Mouse (Mus musculus) embryonic facial prominence, embryonic 11.5 days (tissue): ENCODE measurements around the gene Fbxw7. TPM values are rescaled to one million over a fixed set of nuclear protein-coding genes. Genes with fewer than 3 reads are reported as not detected.

ENCODE experiments used
- ATAC-seq: fragments of 200-750 bp; cut with Nextera tagmentation; replicated peaks from 2 replicates; pipeline ENCODE4 v1.8.0; 2017; ENCODE audit warnings: low read depth; ENCODE audit not compliant: insufficient number of reproducible peaks, low FRiP score, low TSS enrichment
- DNase-seq: peaks from one replicate; pipeline ENCODE4 v3.0.0-alpha.2; 2015; ENCODE audit warnings: low spot score
- H3K27ac ChIP-seq: fragments of 300-500 bp; sonication (generic); replicated peaks from 2 replicates; pipeline ENCODE4 v1.5.1; 2014; ENCODE audit warnings: mild to moderate bottlenecking, low read depth, low read length, control low read depth
- H3K27me3 ChIP-seq: fragments of 300-500 bp; sonication (generic); 2 replicates; pipeline ENCODE4 v1.6.1; 2014; ENCODE audit warnings: mild to moderate bottlenecking, low read length, moderate library complexity, mixed read lengths; ENCODE audit not compliant: control insufficient read depth, insufficient read depth
- H3K36me3 ChIP-seq: fragments of 300-500 bp; sonication (generic); replicated peaks from 2 replicates; pipeline ENCODE4 v1.6.1; 2014; ENCODE audit warnings: low read depth, mild to moderate bottlenecking, low read length, moderate library complexity, mixed read lengths; ENCODE audit not compliant: control insufficient read depth, insufficient read depth
- H3K4me1 ChIP-seq: fragments of 300-500 bp; sonication (generic); 2 replicates; pipeline ENCODE4 v1.6.1; 2014; ENCODE audit warnings: low read length, mixed read lengths; ENCODE audit not compliant: control insufficient read depth, insufficient read depth
- H3K4me2 ChIP-seq: fragments of 300-500 bp; sonication (generic); 2 replicates; pipeline ENCODE4 v1.6.1; 2014; ENCODE audit warnings: low read depth, mild to moderate bottlenecking, control low read depth, low read length, moderate library complexity
- H3K4me3 ChIP-seq: fragments of 300-500 bp; sonication (generic); 2 replicates; pipeline ENCODE4 v1.5.1; 2014; ENCODE audit warnings: low read depth, low read length, control low read depth
- H3K9ac ChIP-seq: fragments of 300-500 bp; sonication (generic); replicated peaks from 2 replicates; pipeline ENCODE4 v1.6.1; 2014; ENCODE audit warnings: mild to moderate bottlenecking, control low read depth, low read length
- H3K9me3 ChIP-seq: fragments of 300-500 bp; sonication (generic); replicated peaks from 2 replicates; pipeline ENCODE4 v1.6.1; 2016; ENCODE audit warnings: mild to moderate bottlenecking, low read length, inconsistent platforms, mixed read lengths; ENCODE audit not compliant: control insufficient read depth
- WGBS: fragments of 180-500 bp; shearing (Covaris S2); extraction: QIAGEN DNeasy Blood & Tissue Kit; methylation state at CpG from one replicate; pipeline ENCODE4 v1.1.7; 2014; 5-methylcytosine and 5-hydroxymethylcytosine counted together
- polyA plus RNA-seq: library from polyadenylated mRNA; unstranded; fragments of >200 nt; fragmentation: Nextera tagmentation; extraction: Ambion mirVana; gene quantifications from 2 replicates; pipeline ENCODE4 v1.2.1, GENCODE M21; 2014

Fbxw7 gene
- polyA plus RNA-seq, 1 experiment from 2014 or later, result 13.1 TPM

GRCm38 (mm10) chr3:85021816-85022215 is 206.7 kb downstream of the Fbxw7 start:
- Histone ChIP-seq H3K4me1 (no peaks in the 10 kb centered on the region), H3K4me3 (no peak overlapping the region), H3K9me3 (no peaks in the 10 kb centered on the region), H3K36me3 (no peaks in the 10 kb centered on the region), H3K27me3 (no peaks in the 10 kb centered on the region), H3K4me2 (no peak overlapping the region), H3K9ac (no peak overlapping the region), H3K27ac (no peak overlapping the region)
- DNase-seq (no peak), ATAC-seq (no peak)
- 90% methylated on average over 6 of the region's 6 CpGs for WGBS

GRCm38 (mm10) chr3:85022800-85023199 is 207.7 kb downstream of the Fbxw7 start:
- Histone ChIP-seq H3K36me3 (no peaks in the 10 kb centered on the region), H3K9ac (no peak overlapping the region), H3K27me3 (no peaks in the 10 kb centered on the region), H3K4me3 (no peak overlapping the region), H3K27ac (no peak overlapping the region), H3K9me3 (no peaks in the 10 kb centered on the region), H3K4me1 (no peaks in the 10 kb centered on the region), H3K4me2 (no peak overlapping the region)
- no peak for DNase-seq
- WGBS, result 80% methylated on average over 11 of the region's 11 CpGs
- ATAC-seq, result no peak

DNA sequence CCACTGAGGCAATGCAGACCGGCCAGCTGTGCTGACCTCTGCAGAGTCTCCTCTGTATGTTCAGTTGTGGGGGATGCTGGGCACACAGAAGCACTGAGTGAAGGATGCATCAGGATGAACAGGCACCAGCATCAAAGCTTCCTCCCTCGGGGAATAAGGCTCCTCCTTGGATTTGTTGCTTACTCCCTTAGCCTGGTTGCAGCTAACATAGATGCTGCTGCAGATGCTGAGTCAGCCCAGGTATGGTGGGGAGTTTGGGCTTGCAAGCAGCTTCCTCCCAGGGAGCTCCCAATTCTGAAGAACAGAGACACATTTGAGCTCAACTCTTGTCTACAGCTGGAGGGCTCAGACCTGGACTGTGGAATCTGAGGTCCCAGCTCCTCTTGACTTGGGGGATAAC is 209.2 kb downstream of the Fbxw7 start:
- Histone ChIP-seq H3K36me3 (no peaks in the 10 kb centered on the region), H3K4me1 (no peaks in the 10 kb centered on the region), H3K27ac (no peak overlapping the region), H3K4me2 (no peak overlapping the region), H3K4me3 (no peak overlapping the region), H3K9ac (no peak overlapping the region), H3K9me3 (no peaks in the 10 kb centered on the region), H3K27me3 (no peaks in the 10 kb centered on the region)
- no peak for ATAC-seq
- DNase-seq, result no peak
- 67% methylated on average over 2 of the region's 2 CpGs for WGBS

DNA sequence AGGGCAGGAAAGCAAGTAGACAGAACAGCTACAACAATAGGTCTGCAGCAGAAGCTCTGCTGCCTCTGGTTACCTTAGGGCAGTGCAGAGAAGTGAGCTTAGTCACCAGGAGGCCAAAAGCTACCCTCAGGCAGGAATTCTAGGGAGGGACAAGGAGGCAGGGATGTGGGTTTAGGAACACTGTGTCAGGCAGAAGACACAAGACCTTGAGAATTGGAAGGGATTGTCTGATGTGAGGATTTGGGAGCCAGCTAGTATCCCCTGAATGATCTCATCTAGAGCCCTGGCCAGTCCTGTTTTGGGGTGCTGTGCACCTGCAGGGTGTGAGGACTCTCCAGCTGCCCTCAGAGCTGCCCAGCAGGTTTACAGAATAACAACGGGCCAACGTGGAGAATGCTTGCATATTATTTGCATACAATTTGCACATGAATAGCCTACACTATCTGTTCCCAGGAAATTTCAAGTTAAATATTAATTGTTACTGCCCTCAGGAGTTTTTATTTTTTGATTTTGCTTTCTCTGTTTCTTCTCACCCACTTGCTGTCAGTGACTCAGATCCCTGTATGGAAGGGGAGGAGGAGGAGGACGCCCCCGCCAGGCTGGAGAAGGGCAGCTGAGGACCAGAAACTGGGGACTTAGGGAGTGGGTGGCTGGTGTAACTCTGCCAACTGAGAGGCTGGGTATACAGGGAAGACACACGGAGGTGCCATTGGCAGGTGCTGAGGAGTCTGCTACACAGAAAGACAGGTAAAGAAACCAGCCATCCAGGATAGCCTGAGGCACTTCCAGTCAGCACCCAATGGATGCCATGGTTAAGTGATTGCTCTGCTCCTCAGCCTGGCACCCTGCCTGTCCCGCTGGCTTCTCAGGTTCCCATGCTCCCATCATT is 210.0 kb downstream of the Fbxw7 start:
- Histone ChIP-seq H3K4me2 (no peak overlapping the region), H3K4me1 (no peaks in the 10 kb centered on the region), H3K4me3 (no peak overlapping the region), H3K27ac (no peak overlapping the region), H3K27me3 (no peaks in the 10 kb centered on the region), H3K36me3 (no peaks in the 10 kb centered on the region), H3K9me3 (no peaks in the 10 kb centered on the region), H3K9ac (no peak overlapping the region)
- no peak for ATAC-seq
- no peak for DNase-seq
- 30% methylated on average over 6 of the region's 6 CpGs for WGBS

Other genes starting within 250 kb of the Fbxw7 start
- gene Arfip1, start 232.6 kb upstream of the Fbxw7 start, polyA plus RNA-seq, result 42.9 and 47.2 TPM in 2 replicates
- 0.11 TPM in 1 of 2 replicates, not detected in the other for gene Tigd4, start 221.7 kb upstream of the Fbxw7 start, polyA plus RNA-seq
- gene Tmem154, start 149.1 kb upstream of the Fbxw7 start, polyA plus RNA-seq, result 0.60 and 0.74 TPM in 2 replicates